In the genomic region with DNA sequence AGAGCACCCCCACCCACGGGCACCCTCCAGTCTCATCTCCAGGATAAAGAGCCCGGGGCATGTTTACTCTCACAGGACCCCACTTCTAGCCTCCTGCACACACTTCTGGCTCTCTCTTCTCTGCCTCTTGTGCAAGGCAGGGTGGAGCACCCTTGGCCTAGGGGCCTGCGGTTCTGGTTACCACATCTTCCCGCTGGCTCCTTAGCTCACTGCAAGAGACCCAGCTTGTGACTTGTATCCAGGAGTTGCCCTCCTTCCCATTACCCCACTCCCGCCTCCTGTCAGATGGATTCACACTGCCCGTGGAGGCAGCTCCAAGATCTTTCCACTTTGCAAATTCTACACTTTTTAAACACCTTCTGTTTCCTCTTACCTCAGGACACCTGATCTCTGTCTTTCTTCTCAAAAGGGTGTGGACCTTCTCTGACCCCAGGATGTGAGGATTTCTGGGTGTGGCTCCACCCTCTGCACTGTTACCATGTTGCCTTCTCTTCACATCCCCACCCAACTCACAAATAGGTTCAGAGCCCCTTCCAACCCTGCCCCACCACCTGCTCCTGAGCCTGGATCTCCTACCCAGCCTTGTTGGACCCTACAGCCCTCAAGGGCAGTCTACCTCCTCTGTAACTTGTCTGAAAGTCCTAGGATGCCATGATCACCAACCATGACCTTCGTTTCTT, we compare ENCODE assay signal across 16 mouse cellular contexts. TPM values are rescaled to one million over a fixed set of nuclear protein-coding genes. Genes with fewer than 3 reads are reported as not detected.
A peak's percentile ranks its signal among the peaks of the same experiment; 100 is the strongest.
DNase-seq lines count a peak whose midpoint lies in the region; ATAC-seq and TF ChIP-seq lines count a peak whose summit lies in the region.
"Had no signal": no experiment of that assay in that cellular context is flagged by ENCODE, and none has a peak within 500 bp of the region (broad histone marks: within the 10 kb centered on the region; RNA-seq: fewer than 3 reads in every experiment).

No protein-coding gene starts in this region.

- peak overlapping the region; percentile 83; the same call in 1 of the 2 replicates for H3K4me2 ChIP-seq in liver, embryonic 13.5 days
- H3K4me2 ChIP-seq in forebrain, embryonic 14.5 days (ENCODE audit: low read length): no peak overlapping the region
- H3K4me2 ChIP-seq in midbrain, postnatal 0 days (ENCODE audit: low read depth, low read length, poor library complexity, severe bottlenecking): no peak overlapping the region
- H3K4me2 ChIP-seq: limb, embryonic 12.5 days; midbrain, embryonic 15.5 days had no signal

- peaks cover 47% of the 10 kb centered on the region for H3K4me1 ChIP-seq in ES-Bruce4 (ENCODE audit: control insufficient read depth, insufficient read depth, low read length)
- peaks cover 97% of the 10 kb centered on the region for H3K4me1 ChIP-seq in liver, embryonic 13.5 days (replicated peaks)
- no peaks in the 10 kb centered on the region for H3K4me1 ChIP-seq in forebrain, embryonic 14.5 days (ENCODE audit: control insufficient read depth, insufficient read depth, low read length)
- H3K4me1 ChIP-seq in midbrain, postnatal 0 days (ENCODE audit: insufficient read depth, low read length): no peaks in the 10 kb centered on the region

- H3K27me3 ChIP-seq in ES-Bruce4 (ENCODE audit: control insufficient read depth, insufficient read depth, low read length, poor library complexity, severe bottlenecking): no peaks in the 10 kb centered on the region
- no peaks in the 10 kb centered on the region for H3K27me3 ChIP-seq in liver, embryonic 13.5 days
- H3K27me3 ChIP-seq in forebrain, embryonic 14.5 days (replicated peaks; ENCODE audit: control insufficient read depth, insufficient read depth, low read length): no peaks in the 10 kb centered on the region
- no peaks in the 10 kb centered on the region for H3K27me3 ChIP-seq in midbrain, postnatal 0 days (ENCODE audit: insufficient read depth, low read length)
- H3K27me3 ChIP-seq: limb, embryonic 12.5 days; midbrain, embryonic 15.5 days; Patski had no signal

- peak overlapping the region; percentile 92 for H3K27ac ChIP-seq in ES-Bruce4 (ENCODE audit: insufficient read depth, low read length)
- peak overlapping the region; percentile 94 for H3K27ac ChIP-seq in liver, embryonic 13.5 days
- H3K27ac ChIP-seq in forebrain, embryonic 14.5 days (ENCODE audit: low read depth, low read length): no peak overlapping the region
- no peak overlapping the region for H3K27ac ChIP-seq in midbrain, postnatal 0 days (ENCODE audit: low read depth, low read length)
- H3K27ac ChIP-seq: layer of hippocampus, adult 2 months; limb, embryonic 12.5 days; midbrain, embryonic 15.5 days had no signal

- no peak for TF ChIP-seq POLR2A in ES-Bruce4 (IDR thresholded peaks at IDR 0.05; ENCODE audit: insufficient read depth, low read length)

- H3K36me3 ChIP-seq in ES-Bruce4 (ENCODE audit: control insufficient read depth, insufficient read depth, low read length, poor library complexity, severe bottlenecking): no peaks in the 10 kb centered on the region
- H3K36me3 ChIP-seq in liver, embryonic 13.5 days: peaks cover 11% of the 10 kb centered on the region
- H3K36me3 ChIP-seq in forebrain, embryonic 14.5 days (ENCODE audit: control insufficient read depth, insufficient read depth, low read length): no peaks in the 10 kb centered on the region
- no peaks in the 10 kb centered on the region for H3K36me3 ChIP-seq in midbrain, postnatal 0 days (ENCODE audit: insufficient read depth, low read length)
- H3K36me3 ChIP-seq: midbrain, embryonic 15.5 days had no signal

- peak; percentile 82 for TF ChIP-seq EP300 in ES-Bruce4 (IDR thresholded peaks at IDR 0.05; ENCODE audit: insufficient read depth, low read depth, low read length)

- no peak overlapping the region for H3K4me3 ChIP-seq in ES-Bruce4 (ENCODE audit: low read depth, low read length)
- H3K4me3 ChIP-seq in liver, embryonic 13.5 days (replicated peaks): no peak overlapping the region
- H3K4me3 ChIP-seq in forebrain, embryonic 14.5 days (ENCODE audit: low read depth, low read length): no peak overlapping the region
- H3K4me3 ChIP-seq in midbrain, postnatal 0 days (ENCODE audit: low read depth, low read length): no peak overlapping the region
- H3K4me3 ChIP-seq: forebrain, embryonic 10.5 days; heart, adult 2 months; layer of hippocampus, adult 2 months; limb, embryonic 12.5 days; midbrain, embryonic 15.5 days had no signal

- DNase-seq in ZHBTc4 (ENCODE audit: low read depth, low spot score): peak; percentile 53
- DNase-seq in liver, embryonic 13.5 days: no peak
- DNase-seq in monocyte, adult 2 months (ENCODE audit: low read depth in 1 of 2, low spot score in 2 of 2): peak; percentile 67 to 75
- DNase-seq in thymus, adult 18-20 months: no peak
- no peak for DNase-seq in forebrain, embryonic 14.5 days (ENCODE audit: low spot score)
- no peak for DNase-seq in midbrain, postnatal 0 days (ENCODE audit: low spot score)
- DNase-seq: cerebellum, postnatal 25 days; retina, postnatal 1 day had no signal

- no peaks in the 10 kb centered on the region for H3K9me3 ChIP-seq in ES-Bruce4 (replicated peaks; ENCODE audit: control insufficient read depth, insufficient read depth, low read length, poor library complexity, severe bottlenecking)
- no peaks in the 10 kb centered on the region for H3K9me3 ChIP-seq in liver, embryonic 13.5 days (replicated peaks)
- no peaks in the 10 kb centered on the region for H3K9me3 ChIP-seq in forebrain, embryonic 14.5 days (replicated peaks; ENCODE audit: control insufficient read depth, low read length)
- H3K9me3 ChIP-seq in midbrain, postnatal 0 days (ENCODE audit: low read length): no peaks in the 10 kb centered on the region
- H3K9me3 ChIP-seq: forebrain, embryonic 10.5 days; limb, embryonic 12.5 days; midbrain, embryonic 15.5 days had no signal

- 55% methylated on average over 7 of the region's 7 CpGs for WGBS in liver, embryonic 13.5 days (ENCODE audit: insufficient replicate concordance)
- WGBS in forebrain, embryonic 14.5 days: 83% methylated on average over 7 of the region's 7 CpGs
- WGBS in midbrain, postnatal 0 days: 79% methylated on average over 7 of the region's 7 CpGs

- peak overlapping the region; percentile 13; the same call in 1 of the 2 replicates for H3K9ac ChIP-seq in ES-Bruce4 (ENCODE audit: low read depth, poor library complexity, severe bottlenecking)
- peak overlapping the region; percentile 75; the same call in 1 of the 2 replicates for H3K9ac ChIP-seq in liver, embryonic 13.5 days
- no peak overlapping the region for H3K9ac ChIP-seq in forebrain, embryonic 14.5 days (ENCODE audit: low read length)
- no peak overlapping the region for H3K9ac ChIP-seq in midbrain, postnatal 0 days (replicated peaks; ENCODE audit: low read length, poor library complexity, severe bottlenecking)
- H3K9ac ChIP-seq: limb, embryonic 12.5 days; midbrain, embryonic 15.5 days had no signal

- no peak for ATAC-seq in liver, embryonic 13.5 days (ENCODE audit: low read depth)
- no peak for ATAC-seq in forebrain, embryonic 14.5 days
- no peak for ATAC-seq in midbrain, postnatal 0 days (ENCODE audit: low FRiP score)
- ATAC-seq: hindbrain, embryonic 16.5 days; midbrain, embryonic 15.5 days; Patski had no signal

- no peak for TF ChIP-seq CTCF in ES-Bruce4 (IDR thresholded peaks at IDR 0.05; ENCODE audit: low read depth, low read length)
- no peak for TF ChIP-seq CTCF in midbrain, postnatal 0 days (IDR thresholded peaks at IDR 0.05)

RNA-seq across cellular contexts. Expression of a gene that starts 8.8 kb away (rescaled TPM):
- polyA plus RNA-seq in ES-Bruce4 (2011; ENCODE audit: insufficient read depth, insufficient read length, low read depth, missing spikeins): 155 and 156 TPM in 2 replicates
- polyA plus RNA-seq in liver, embryonic 13.5 days (2015; fragmentation: Nextera tagmentation; extraction: Ambion mirVana): 39.0 and 45.7 TPM in 2 replicates
- 37.0 and 41.8 TPM in 2 replicates for polyA plus RNA-seq in forebrain, embryonic 14.5 days (2014; fragmentation: Nextera tagmentation; extraction: Ambion mirVana)
- 18.2 and 20.7 TPM in 2 replicates for total RNA-seq in midbrain, postnatal 0 days (2014; rRNA removed)
- polyA plus RNA-seq in midbrain, postnatal 0 days (2015; fragmentation: Nextera tagmentation; extraction: Ambion mirVana): 16.3 and 16.5 TPM in 2 replicates

RNA-seq across cellular contexts. Expression of a gene that starts 17.3 kb away (rescaled TPM):
- not detected in 2 replicates for polyA plus RNA-seq in ES-Bruce4 (2011; ENCODE audit: insufficient read depth, insufficient read length, low read depth, missing spikeins)
- polyA plus RNA-seq in liver, embryonic 13.5 days (2015; fragmentation: Nextera tagmentation; extraction: Ambion mirVana): not detected in 2 replicates
- polyA plus RNA-seq in forebrain, embryonic 14.5 days (2014; fragmentation: Nextera tagmentation; extraction: Ambion mirVana): not detected in 2 replicates
- 0.33 and 0.49 TPM in 2 replicates for total RNA-seq in midbrain, postnatal 0 days (2014; rRNA removed)
- polyA plus RNA-seq in midbrain, postnatal 0 days (2015; fragmentation: Nextera tagmentation; extraction: Ambion mirVana): not detected in 2 replicates
- total RNA-seq: heart, adult 2 months; layer of hippocampus, adult 2 months had no signal
- polyA plus RNA-seq: forebrain, embryonic 10.5 days; hindbrain, embryonic 16.5 days; limb, embryonic 12.5 days; midbrain, embryonic 15.5 days had no signal

RNA-seq across cellular contexts. Expression of a gene that starts 38.3 kb away (rescaled TPM):
- polyA plus RNA-seq in ES-Bruce4 (2011; ENCODE audit: insufficient read depth, insufficient read length, low read depth, missing spikeins): 265 and 277 TPM in 2 replicates
- 164 and 166 TPM in 2 replicates for polyA plus RNA-seq in liver, embryonic 13.5 days (2015; fragmentation: Nextera tagmentation; extraction: Ambion mirVana)
- polyA plus RNA-seq in forebrain, embryonic 14.5 days (2014; fragmentation: Nextera tagmentation; extraction: Ambion mirVana): 303 and 306 TPM in 2 replicates
- 539 and 562 TPM in 2 replicates for total RNA-seq in midbrain, postnatal 0 days (2014; rRNA removed)
- 380 and 390 TPM in 2 replicates for polyA plus RNA-seq in midbrain, postnatal 0 days (2015; fragmentation: Nextera tagmentation; extraction: Ambion mirVana)

Comparison
In these comparisons a context has a peak if more than half of its experiments do, and no peak if none do; other contexts are left out.
1. H3K27ac ChIP-seq: peak in ES-Bruce4 (single experiment) and liver, embryonic 13.5 days (single experiment); none in forebrain, embryonic 14.5 days (single experiment) and midbrain, postnatal 0 days (single experiment).
2. H3K9ac ChIP-seq: peak in ES-Bruce4 (single experiment) and liver, embryonic 13.5 days (single experiment); none in forebrain, embryonic 14.5 days (single experiment) and midbrain, postnatal 0 days (single experiment).
3. DNase-seq: peak in ZHBTc4 (single experiment) and monocyte, adult 2 months (2 of 2); none in liver, embryonic 13.5 days (single experiment), thymus, adult 18-20 months (0 of 2), forebrain, embryonic 14.5 days (single experiment) and midbrain, postnatal 0 days (single experiment).